Mouse (Mus musculus): ENCODE measurements around the gene Abca1.

The Abca1 gene

DNA sequence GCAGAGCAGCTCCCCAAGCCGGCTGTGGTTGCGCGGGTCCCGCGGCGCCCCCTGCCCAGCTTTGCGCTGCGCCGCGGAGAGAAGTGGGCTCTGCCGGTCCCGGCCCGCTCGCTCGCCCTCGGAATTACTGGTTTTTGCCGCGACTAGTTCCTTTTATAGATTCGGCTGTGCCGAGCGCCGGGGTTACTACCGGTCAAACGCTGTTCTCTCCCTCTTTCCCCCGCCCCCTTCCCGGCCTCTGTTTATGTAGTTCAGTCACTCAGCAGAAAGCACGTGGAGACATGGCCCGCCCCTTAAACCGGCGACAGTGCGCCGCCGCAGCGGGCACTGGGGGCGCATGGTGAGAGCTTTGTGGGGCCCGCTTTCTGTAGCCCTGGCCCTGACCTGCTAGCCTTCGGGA is at the start of gene Abca1:
TSS of gene Abca1 (minus strand) at position 129 of the 400 bp plus-strand sequence.
- DNase-seq (ENCODE audit: low spot score in 2 of 2): peak; percentile 82 to 86

DNA sequence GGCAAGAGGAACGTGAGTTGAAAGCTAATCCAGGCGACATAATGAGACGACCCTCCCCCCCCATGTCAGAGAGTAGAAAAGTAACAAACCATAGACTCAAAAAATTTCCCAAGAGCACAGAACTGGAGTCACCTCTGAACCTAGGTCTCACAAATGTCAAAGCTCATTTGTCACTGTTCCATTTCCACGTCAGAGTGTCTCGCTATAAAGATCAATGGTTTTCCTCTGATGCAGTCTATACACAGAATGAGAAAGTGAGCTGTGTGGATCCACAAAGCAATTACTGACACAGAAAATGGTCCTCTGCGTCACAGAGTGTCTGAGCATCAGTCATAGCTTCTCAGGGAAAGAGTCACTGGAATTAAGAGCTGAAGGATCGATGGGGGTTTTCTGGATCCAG is 44.8 kb upstream of the Abca1 start:
- DNase-seq (ENCODE audit: low spot score in 2 of 2): no peak

DNA sequence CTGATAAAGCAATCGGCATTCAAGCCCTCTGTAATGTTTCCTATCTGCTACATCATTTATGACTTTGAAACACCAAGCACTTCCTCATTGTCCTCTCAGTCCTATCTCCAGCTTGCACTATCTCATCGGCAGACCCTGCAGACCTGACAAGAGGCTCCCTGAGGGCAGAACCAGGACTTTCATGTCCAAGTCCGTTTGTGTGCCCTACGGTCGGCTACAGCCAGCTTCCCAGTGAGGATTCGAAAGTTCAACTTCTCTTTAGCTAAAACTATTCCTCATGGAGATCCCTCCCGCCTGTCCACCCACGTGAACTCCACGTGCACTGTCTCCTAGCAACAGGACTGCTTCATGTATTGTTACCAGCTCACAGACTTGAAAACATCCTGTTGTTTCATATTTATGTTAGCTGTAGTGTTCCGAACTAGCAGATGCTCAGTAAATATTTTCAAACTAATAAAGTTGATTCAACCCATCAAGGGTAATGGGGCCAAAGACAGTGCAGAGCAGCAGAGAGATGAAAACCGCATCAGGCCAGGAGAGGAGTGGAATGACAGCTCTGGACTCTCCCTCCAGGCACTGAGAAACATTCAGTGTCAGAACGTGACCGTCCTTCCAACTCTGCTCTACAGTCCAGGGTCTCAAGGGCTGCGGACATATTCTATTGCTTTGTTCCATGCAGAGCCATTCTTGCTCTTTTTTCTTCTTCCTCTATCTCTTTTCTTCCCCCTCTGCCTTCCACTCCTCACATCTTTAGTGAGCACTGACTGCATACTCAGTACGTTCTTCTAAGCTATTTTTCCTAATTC is 44.1 kb upstream of the Abca1 start:
- DNase-seq (ENCODE audit: low spot score in 2 of 2): no peak

DNA sequence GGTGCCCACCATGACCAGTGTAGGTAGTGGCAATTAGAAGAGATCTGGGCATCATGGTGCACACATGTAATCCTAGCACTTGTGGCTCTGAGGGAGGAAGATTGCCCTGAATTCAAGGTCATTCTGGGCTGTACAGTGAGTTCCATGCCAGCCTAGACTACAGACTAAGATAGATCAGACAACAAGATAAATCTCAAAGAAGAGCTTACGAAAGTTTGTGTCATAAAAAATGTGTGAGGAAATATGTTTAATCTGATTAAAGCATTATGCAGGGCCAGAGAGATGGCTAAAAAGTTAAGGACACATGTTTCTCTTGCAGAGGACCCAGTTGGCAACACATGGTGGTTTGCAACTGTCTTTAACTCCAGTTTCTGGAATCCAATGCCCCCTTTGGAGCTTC is 40.6 kb upstream of the Abca1 start:
- DNase-seq (ENCODE audit: low spot score in 2 of 2): no peak

DNA sequence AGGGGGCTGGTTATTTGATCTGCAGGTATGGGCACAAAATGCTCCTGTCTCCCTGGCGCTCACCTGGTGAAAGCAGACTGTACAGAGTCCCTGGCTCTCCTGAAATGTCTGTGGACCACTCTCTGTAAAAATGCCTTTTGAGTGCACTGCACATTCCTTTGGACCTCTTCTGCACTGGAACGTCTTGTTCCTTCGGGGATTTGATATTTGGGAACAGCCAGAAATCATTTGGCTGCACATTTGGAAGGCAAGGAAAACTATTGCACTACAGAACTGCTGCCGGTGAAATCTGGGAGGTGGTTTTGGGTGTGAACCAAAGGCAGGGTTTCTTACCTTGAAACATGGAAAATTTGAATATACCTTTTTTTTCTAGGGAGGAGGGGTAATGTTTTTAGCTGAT is 38.1 kb upstream of the Abca1 start:
- no peak for DNase-seq (ENCODE audit: low spot score in 2 of 2)

- DNase-seq (ENCODE audit: low spot score in 2 of 2): peak; percentile 83
These were observed 36.5 kb upstream of the Abca1 start for GRCm38 (mm10) chr4:53196058-53196771.

- DNase-seq (ENCODE audit: low spot score in 2 of 2): peak in 1 of 2 experiments; percentile 18
These were observed 27.4 kb upstream of the Abca1 start for GRCm38 (mm10) chr4:53187071-53187470.

- no peak for DNase-seq (ENCODE audit: low spot score in 2 of 2)
These were observed 26.9 kb upstream of the Abca1 start for GRCm38 (mm10) chr4:53186573-53186972.

GRCm38 (mm10) chr4:53186141-53186540 is 26.4 kb upstream of the Abca1 start:
- DNase-seq (ENCODE audit: low spot score in 2 of 2): no peak

DNA sequence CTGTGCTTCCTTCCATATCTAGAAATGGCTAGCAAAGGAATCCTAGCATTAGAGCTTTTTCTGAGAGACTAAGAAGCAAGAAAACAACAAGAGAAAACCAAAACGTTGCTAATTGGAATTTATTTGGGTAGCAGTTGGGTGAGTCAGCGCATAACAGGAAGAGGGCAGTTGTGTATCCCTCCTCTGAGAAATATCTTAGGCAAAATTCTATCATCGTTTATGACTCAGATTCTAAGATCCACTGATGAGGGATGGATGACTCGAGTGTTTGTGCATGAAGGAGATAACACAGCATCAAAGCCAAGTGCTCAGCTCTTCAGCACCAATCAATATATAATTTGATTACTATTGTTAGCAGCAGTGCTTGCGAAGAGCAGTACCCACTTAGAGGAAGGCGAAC is 21.8 kb upstream of the Abca1 start:
- no peak for DNase-seq (ENCODE audit: low spot score in 2 of 2)

DNA sequence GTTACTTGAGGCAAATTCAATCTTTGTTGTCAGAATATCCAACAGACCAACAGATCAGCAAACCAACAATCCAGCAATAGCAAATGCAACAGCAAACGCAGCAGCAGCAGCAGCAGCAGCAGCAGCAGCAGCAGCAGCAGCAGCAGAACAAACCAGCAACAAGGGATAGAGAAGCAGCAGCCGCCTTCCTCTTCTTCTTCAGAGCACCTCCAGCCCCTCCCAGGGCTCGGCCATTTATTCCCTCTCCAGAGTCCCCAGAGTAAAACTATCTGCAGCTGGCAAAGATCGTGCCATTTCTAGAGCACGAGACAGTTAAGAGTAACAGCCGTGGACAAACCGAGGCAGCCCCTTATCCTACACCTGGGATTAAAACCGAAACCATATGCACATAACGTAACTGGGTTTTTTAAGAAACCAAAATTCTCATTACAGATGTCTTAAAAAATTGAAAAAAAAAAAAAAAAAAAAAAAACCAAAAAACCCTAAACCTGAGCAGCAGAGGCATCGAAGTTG is 19.7 kb upstream of the Abca1 start:
- no peak for DNase-seq (ENCODE audit: low spot score in 2 of 2)

- DNase-seq (ENCODE audit: low spot score in 2 of 2): no peak
These were observed 18.8 kb upstream of the Abca1 start for GRCm38 (mm10) chr4:53178489-53178888.

- DNase-seq (ENCODE audit: low spot score in 2 of 2): no peak
These were observed 18.0 kb upstream of the Abca1 start for GRCm38 (mm10) chr4:53177696-53178095.

DNA sequence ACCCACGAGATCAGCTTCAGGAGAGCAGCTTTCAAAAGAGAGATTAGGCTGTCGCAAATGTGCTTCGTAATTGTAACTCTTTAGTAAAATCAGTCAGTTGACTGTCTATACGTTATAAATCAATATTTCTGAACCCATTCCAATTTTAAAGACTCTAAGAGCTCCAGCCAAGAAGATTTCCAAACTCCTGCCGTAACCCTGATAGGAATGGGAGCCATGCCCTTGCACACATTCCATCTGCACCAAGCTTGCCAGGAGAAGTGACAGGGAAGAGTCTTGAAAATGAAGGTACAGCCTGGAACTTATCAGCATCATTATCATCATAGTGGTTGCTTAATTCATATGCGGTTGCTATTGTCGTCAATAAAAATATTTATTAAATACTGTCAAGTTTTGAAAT is 15.2 kb upstream of the Abca1 start:
- DNase-seq (ENCODE audit: low spot score in 2 of 2): no peak

DNA sequence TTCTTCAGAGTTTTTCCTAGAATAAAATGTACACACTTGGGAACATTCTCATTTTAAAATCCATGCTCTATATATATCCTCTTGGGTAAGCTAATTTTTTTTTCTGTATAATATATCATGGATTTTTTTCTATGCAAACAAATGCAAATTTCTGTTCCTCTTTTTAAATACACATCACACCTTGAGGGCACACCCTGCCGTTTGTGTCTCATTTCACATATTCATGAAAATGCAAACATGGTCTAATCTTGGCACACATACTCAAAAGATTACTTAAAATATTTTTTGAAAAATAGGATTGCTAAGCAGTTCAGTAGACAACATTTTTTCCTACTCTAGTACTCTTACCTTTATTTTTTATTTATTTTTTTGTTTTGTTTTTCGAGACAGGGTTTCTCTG is 10.7 kb upstream of the Abca1 start:
- no peak for DNase-seq (ENCODE audit: low spot score in 2 of 2)

DNA sequence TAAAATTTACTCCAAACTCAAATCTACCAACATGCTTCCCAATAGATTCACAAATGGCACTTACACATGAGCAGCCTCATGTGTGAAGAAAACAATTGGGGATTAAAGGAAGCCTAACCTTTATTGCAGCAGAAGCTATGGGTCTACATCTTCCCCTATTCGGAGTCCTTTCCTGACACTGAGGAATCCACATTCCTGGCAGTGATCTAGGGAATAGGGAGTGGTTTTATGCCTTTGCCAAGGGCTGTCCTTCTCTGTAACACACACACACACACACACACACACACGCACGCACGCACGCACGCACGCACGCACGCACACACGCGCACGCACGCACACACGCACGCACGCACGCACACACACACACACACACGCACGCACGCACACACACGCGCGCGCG is 5.5 kb upstream of the Abca1 start:
- no peak for DNase-seq (ENCODE audit: low spot score in 2 of 2)

DNA sequence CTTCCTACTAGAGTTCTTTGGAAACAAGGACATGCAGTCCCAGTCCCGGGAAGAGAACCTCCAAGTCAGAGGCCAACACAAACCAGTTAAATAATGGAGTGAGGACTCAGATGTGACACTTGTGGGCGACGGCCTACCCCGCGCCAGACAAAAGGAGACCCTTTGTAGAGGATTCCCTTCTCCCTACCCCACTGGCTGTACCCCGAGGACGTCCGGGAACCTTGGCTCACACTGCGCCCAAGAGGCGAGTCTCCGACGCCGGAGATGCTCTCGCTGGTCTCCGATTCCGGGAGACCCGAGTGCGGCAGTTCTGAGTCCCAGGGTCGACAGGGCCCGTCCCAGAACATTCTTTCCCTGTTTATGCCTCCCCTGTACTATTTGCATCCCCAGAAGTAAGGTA is 519 bp downstream of the Abca1 start:
- peak; percentile 9 to 10 for DNase-seq (ENCODE audit: low spot score in 2 of 2)

DNA sequence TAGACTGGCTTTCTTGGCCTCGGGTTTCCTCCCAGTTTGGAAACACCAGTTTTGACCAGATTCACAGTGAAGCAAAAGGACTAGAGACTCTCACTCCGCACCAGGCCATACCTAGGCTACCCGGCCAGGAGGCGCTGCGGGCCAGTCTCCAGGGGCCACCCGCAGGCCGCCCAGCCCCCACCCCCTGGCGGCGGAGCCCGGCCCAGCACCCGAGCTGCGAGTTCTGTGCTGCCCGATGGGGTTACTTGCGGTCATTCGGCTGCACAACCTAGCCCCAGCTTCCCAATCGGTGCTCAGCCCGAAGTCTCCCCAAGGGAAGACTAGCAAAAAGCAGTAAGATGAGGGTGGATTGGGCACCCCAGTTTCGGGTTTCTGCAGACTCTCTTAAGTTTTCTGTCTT is 1.1 kb downstream of the Abca1 start:
- DNase-seq (ENCODE audit: low spot score in 2 of 2): peak; percentile 68

DNA sequence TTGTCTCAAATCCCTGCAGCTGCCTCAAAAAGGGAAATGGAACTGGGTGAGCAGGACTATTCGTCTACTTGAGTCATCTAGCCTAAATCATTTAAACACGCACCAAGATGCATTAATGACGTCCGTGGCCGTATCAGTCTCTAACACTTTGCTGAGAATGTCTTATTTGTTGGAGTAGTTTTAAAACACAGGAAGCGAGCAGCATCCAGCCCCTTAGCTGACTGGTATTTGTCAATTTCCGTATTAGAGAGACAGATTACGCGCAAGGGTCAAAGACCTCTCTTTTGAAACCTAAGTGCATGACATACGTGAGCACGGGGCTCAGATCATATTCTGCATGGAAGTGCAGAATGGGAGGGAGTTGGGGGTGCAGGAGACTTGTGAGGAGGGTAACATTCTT is 4.2 kb downstream of the Abca1 start:
- DNase-seq (ENCODE audit: low spot score in 2 of 2): no peak

GRCm38 (mm10) chr4:53153711-53154110 is 6.0 kb downstream of the Abca1 start:
- no peak for DNase-seq (ENCODE audit: low spot score in 2 of 2)

DNA sequence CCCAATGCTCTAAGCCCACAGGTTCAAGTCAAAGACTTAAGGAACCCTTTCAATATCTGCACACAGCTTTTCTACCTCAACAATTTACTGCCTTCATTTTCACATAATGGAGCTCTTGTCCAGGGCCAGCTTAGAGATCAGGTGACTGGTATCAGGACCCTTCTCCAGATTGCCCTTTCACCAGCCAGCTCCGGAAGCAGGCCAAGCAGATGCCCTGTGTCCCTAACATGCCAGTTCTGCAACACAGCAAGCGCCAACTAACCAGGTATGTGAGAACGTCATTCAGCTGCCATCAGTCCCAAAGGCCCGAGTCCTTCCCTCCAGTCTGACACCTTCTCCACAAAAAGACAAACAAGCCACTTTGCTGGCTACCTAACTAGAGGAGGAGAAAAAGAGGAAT is 6.6 kb downstream of the Abca1 start:
- no peak for DNase-seq (ENCODE audit: low spot score in 2 of 2)

DNA sequence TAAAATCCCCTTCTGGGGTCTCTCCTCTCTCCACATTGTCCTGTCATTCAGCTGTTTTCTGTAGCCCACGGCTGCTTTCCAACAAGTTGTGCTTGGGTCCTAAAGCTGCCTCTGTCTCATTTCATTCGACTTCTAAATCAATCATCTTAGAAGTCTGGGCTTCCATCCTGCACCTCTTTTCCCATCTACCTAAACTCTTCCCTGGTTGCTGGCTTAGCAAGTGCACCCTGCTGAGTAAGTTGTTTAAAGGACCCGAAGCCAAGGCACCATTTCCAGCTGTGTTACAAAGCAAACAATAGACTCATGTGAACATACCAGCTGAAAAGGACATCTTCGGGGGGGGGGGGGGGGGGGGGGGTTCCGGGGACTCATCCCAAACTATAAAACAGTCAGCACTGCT is 7.0 kb downstream of the Abca1 start:
- no peak for DNase-seq (ENCODE audit: low spot score in 2 of 2)

GRCm38 (mm10) chr4:53150516-53150915 is 9.2 kb downstream of the Abca1 start:
- no peak for DNase-seq (ENCODE audit: low spot score in 2 of 2)
